Mouse (Mus musculus) fibroblast of lung, adult 2 months (primary cell): ENCODE results near the gene Tuba1c.
"Not testable (repeated sequence)": the region's sequence is repeated elsewhere in the genome, so short reads cannot be mapped to it uniquely, and the experiment has no call there.

Source experiments
- DNase-seq: peaks from one replicate; pipeline ENCODE4 v3.0.0-alpha.2; 2011; ENCODE audit warnings: low read depth

Gene Tuba1c

GRCm38 (mm10) chr15:99030585-99031387 lies 1.1 kb downstream of the Tuba1c start:
- no peak for DNase-seq

- DNase-seq: no peak
These were observed 1.6 kb downstream of the Tuba1c start for GRCm38 (mm10) chr15:99031388-99031675.

- no peak for DNase-seq
These were observed 2.5 kb downstream of the Tuba1c start for GRCm38 (mm10) chr15:99032041-99032725.

- DNase-seq: no peak
These were observed 3.1 kb downstream of the Tuba1c start for GRCm38 (mm10) chr15:99032726-99033250.

- no peak for DNase-seq
These were observed 4.0 kb downstream of the Tuba1c start for GRCm38 (mm10) chr15:99033498-99034270.

GRCm38 (mm10) chr15:99035431-99035830 lies 5.7 kb downstream of the Tuba1c start:
- no peak for DNase-seq

GRCm38 (mm10) chr15:99036249-99036905 lies 6.7 kb downstream of the Tuba1c start:
- DNase-seq: no peak

GRCm38 (mm10) chr15:99038025-99038424 lies 8.3 kb downstream of the Tuba1c start:
- DNase-seq: no peak

- DNase-seq: no peak
These were observed 9.1 kb downstream of the Tuba1c start for GRCm38 (mm10) chr15:99038797-99039196.

- no peak for DNase-seq
These were observed 9.6 kb downstream of the Tuba1c start for GRCm38 (mm10) chr15:99039306-99039705.

- no peak for DNase-seq
These were observed 10.6 kb downstream of the Tuba1c start for GRCm38 (mm10) chr15:99039996-99040919.

- no peak for DNase-seq
These were observed 11.5 kb downstream of the Tuba1c start for GRCm38 (mm10) chr15:99040920-99041856.

- no peak for DNase-seq
These were observed 12.6 kb downstream of the Tuba1c start for GRCm38 (mm10) chr15:99042334-99042733.

GRCm38 (mm10) chr15:99044854-99045253 lies 15.2 kb downstream of the Tuba1c start:
- DNase-seq: no peak

- not testable (repeated sequence) for DNase-seq
These were observed 16.0 kb downstream of the Tuba1c start for GRCm38 (mm10) chr15:99045734-99046133.

GRCm38 (mm10) chr15:99049473-99050253 lies 20.0 kb downstream of the Tuba1c start:
- no peak for DNase-seq

GRCm38 (mm10) chr15:99053373-99053772 lies 23.7 kb downstream of the Tuba1c start:
- no peak for DNase-seq

- DNase-seq: no peak
These were observed 25.3 kb downstream of the Tuba1c start, which contains the start of gene Prph for GRCm38 (mm10) chr15:99055040-99055439. Gene Prph, plus strand, starts transcription at chr15:99055174.

GRCm38 (mm10) chr15:99055511-99055961 lies 25.8 kb downstream of the Tuba1c start:
- DNase-seq: no peak
